Mouse (Mus musculus): Measurements from ENCODE around the gene Gm14525.
"Not testable (repeated sequence)": the region's sequence is repeated elsewhere in the genome, so short reads cannot be mapped to it uniquely, and the experiment has no call there.

The Gm14525 gene

GRCm38 (mm10) chrX:26702538-26702937 is at the start of gene Gm14525:
TSS of gene Gm14525 (minus strand) at chrX:26702638.
- not testable (repeated sequence) for DNase-seq (ENCODE audit: low read depth, low spot score)
